Mouse (Mus musculus) intestine, embryonic 16.5 days (tissue): ENCODE measurements around the gene Spns2. TPM values are rescaled to one million over a fixed set of nuclear protein-coding genes. Genes with fewer than 3 reads are reported as not detected.
A peak's percentile ranks its signal among the peaks of the same experiment; 100 is the strongest.
"Not testable (repeated sequence)": the region's sequence is repeated elsewhere in the genome, so short reads cannot be mapped to it uniquely, and the experiment has no call there.

ENCODE experiments used
- ATAC-seq: fragments of 200-750 bp; cut with Nextera tagmentation; 2 replicates; pipeline ENCODE4 v1.8.0; 2017; ENCODE audit warnings: moderate TSS enrichment, moderate library complexity
- H3K27ac ChIP-seq: fragments of 300-500 bp; sonication (generic); 2 replicates; pipeline ENCODE4 v1.5.1; 2014; ENCODE audit warnings: mild to moderate bottlenecking, low read length
- H3K27me3 ChIP-seq: fragments of 300-500 bp; sonication (generic); replicated peaks from 2 replicates; pipeline ENCODE4 v1.6.1; 2014; ENCODE audit warnings: low read length, control low read depth, mixed read lengths; ENCODE audit not compliant: control insufficient read depth, insufficient read depth
- H3K36me3 ChIP-seq: fragments of 300-500 bp; sonication (generic); 2 replicates; pipeline ENCODE4 v1.6.1; 2014; ENCODE audit warnings: low read length, control low read depth; ENCODE audit not compliant: control insufficient read depth, insufficient read depth
- H3K4me1 ChIP-seq: fragments of 300-500 bp; sonication (generic); 2 replicates; pipeline ENCODE4 v1.6.1; 2014; ENCODE audit warnings: low read length, control low read depth, mixed read lengths; ENCODE audit not compliant: control insufficient read depth, insufficient read depth
- H3K4me2 ChIP-seq: fragments of 300-500 bp; sonication (generic); 2 replicates; pipeline ENCODE4 v1.6.1; 2014; ENCODE audit warnings: low read depth, low read length, control low read depth
- H3K4me3 ChIP-seq: fragments of 300-500 bp; sonication (generic); 2 replicates; pipeline ENCODE4 v1.5.1; 2014; ENCODE audit warnings: mild to moderate bottlenecking, low read length
- H3K9ac ChIP-seq: fragments of 300-500 bp; sonication (generic); 2 replicates; pipeline ENCODE4 v1.6.1; 2014; ENCODE audit warnings: low read depth, low read length
- H3K9me3 ChIP-seq: fragments of 300-500 bp; sonication (generic); 2 replicates; pipeline ENCODE4 v1.6.1; 2016; ENCODE audit warnings: low read length, control low read depth; ENCODE audit not compliant: control insufficient read depth
- WGBS: fragments of 180-500 bp; shearing (Covaris S2); extraction: QIAGEN DNeasy Blood & Tissue Kit; methylation state at CpG from one replicate; pipeline ENCODE4 v1.1.7; 2014; 5-methylcytosine and 5-hydroxymethylcytosine counted together
- polyA plus RNA-seq: library from polyadenylated mRNA; unstranded; fragments of >200 nt; fragmentation: Nextera tagmentation; extraction: Ambion mirVana; gene quantifications from 2 replicates; pipeline ENCODE4 v1.2.1, GENCODE M21; 2015

Gene Spns2
- polyA plus RNA-seq, 1 experiment from 2014 or later, result 5.9 TPM

DNA sequence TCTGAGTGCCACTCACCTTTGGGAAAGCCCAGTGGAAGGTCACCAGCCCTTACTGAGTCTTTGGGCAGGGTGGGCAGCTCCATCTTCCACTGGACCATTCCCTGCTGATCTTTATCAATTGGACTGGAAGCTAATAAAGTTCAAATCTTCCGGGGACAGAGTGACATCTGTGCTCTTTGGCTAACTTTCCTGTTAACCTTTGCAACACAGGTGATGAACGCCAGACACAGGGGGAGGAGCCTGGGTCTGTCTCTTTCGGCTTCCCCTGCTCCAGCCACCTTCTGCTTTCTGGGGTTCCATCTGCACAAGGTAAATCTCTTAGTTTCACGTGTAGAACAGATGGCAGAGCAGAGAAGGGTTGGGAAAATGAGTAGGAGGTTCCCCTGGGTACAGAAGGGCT lies 51.3 kb downstream of the Spns2 start:
- no peak for ATAC-seq
- Histone ChIP-seq H3K4me2 (no peak overlapping the region), H3K27ac (no peak overlapping the region), H3K9me3 (no peaks in the 10 kb centered on the region), H3K4me1 (peaks cover 27% of the 10 kb centered on the region), H3K4me3 (no peak overlapping the region), H3K9ac (no peak overlapping the region), H3K36me3 (0 out of 2 replicates have a peak, but pooled peaks cover 1% of the 10 kb centered on the region), H3K27me3 (no peaks in the 10 kb centered on the region)
- WGBS, result 61% methylated on average over 4 of the region's 4 CpGs

GRCm38 (mm10) chr11:72436756-72437650 lies 52.7 kb downstream of the Spns2 start:
- Histone ChIP-seq H3K9me3 (no peaks in the 10 kb centered on the region), H3K4me2 (peak overlapping the region; percentile 44; the same call in 1 of the 2 replicates), H3K9ac (peak overlapping the region; percentile 57), H3K27me3 (no peaks in the 10 kb centered on the region), H3K27ac (no peak overlapping the region), H3K4me3 (no peak overlapping the region; the same call in 1 of the 2 replicates), H3K4me1 (peaks cover 20% of the 10 kb centered on the region), H3K36me3 (no peaks in the 10 kb centered on the region)
- no peak for ATAC-seq
- WGBS, result 88% methylated on average over 16 of the region's 16 CpGs

- no peaks in the 10 kb centered on the region for H3K27me3 ChIP-seq
- ATAC-seq, result no peak
- H3K4me2 ChIP-seq, result peak overlapping the region; percentile 44
- no peaks in the 10 kb centered on the region for H3K36me3 ChIP-seq
- H3K4me1 ChIP-seq, result peaks cover 20% of the 10 kb centered on the region
- peak overlapping the region; percentile 41; the same call in 1 of the 2 replicates for H3K4me3 ChIP-seq
- WGBS, result 71% methylated on average over 5 of the region's 5 CpGs
- no peak overlapping the region for H3K27ac ChIP-seq
- H3K9me3 ChIP-seq, result no peaks in the 10 kb centered on the region
- H3K9ac ChIP-seq, result peak overlapping the region; percentile 57
Measured at GRCm38 (mm10) chr11:72436271-72436670, 53.4 kb downstream of the Spns2 start.

DNA sequence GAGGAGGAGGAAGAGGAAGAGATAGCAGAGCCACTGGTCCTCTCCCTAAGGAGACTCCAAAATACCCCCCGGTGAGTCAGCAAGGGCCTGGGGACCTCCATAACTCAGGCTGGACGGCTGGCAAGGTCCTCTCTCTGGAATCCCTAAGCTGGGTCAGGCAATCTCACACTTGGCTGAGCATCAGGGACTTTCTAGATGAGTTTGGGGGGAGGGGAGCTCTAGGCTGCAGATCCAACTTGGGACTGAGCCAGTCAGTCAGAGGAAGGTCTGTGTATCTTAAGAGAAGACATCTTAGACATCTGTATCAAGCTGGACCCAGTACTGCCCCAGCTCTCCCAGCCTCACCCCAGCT lies 54.0 kb downstream of the Spns2 start:
- Histone ChIP-seq H3K9me3 (no peaks in the 10 kb centered on the region), H3K4me3 (peak overlapping the region; percentile 41), H3K4me2 (peak overlapping the region; percentile 44), H3K27ac (peak overlapping the region; percentile 93), H3K36me3 (no peaks in the 10 kb centered on the region), H3K4me1 (peaks cover 20% of the 10 kb centered on the region), H3K27me3 (no peaks in the 10 kb centered on the region), H3K9ac (peak overlapping the region; percentile 57)
- peak; percentile 42 for ATAC-seq
- 51% methylated on average over 2 of the region's 2 CpGs for WGBS

DNA sequence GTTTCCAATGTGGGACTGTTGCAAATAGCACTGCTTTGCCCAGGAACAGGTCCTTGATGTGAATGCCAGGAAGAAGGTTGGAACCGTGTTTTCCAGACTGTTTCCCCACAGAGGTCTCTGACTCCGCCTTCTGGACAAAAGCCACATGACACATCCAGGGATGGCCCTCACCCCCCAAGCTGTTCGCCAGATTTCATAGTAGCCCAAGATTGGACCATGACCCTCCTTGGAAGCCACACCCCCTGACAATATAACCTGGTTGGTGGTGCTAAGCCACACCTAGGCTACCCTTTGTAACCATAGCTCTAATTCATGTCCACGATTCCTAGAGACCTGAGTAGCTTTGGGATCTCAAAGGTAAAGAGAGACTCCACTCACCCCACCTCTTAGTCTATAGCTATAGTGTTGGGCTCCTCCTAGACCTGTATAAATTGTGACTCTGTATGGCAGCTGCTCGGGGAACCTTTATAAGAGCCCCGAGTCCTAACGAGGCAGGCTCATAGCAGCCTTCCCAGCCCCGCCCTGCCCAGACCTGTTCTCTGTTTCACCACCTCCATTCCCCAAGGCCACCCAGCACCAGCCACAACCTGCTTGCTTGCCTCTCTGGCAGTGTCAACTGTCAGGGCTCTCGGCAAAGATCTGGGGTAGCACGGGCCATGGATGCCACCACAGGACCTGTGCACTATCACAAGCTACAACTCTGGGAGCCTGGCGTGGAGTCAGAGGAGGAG lies 54.6 kb downstream of the Spns2 start, which contains the start of gene Ggt6:
Gene Ggt6 (plus strand): TSS at position 564 of the 731 bp plus-strand sequence.
- Histone ChIP-seq H3K9me3 (no peaks in the 10 kb centered on the region), H3K4me3 (peak within 1 kb of the TSS; percentile 41), H3K4me1 (peaks cover 20% of the 10 kb centered on the region), H3K27me3 (no peaks in the 10 kb centered on the region), H3K4me2 (peak within 1 kb of the TSS; percentile 44), H3K36me3 (no peaks in the 10 kb centered on the region), H3K27ac (peak within 1 kb of the TSS; percentile 93), H3K9ac (peak within 1 kb of the TSS; percentile 57)
- WGBS, result 48% methylated on average over 11 of the region's 11 CpGs
- peak; percentile 94 for ATAC-seq

GRCm38 (mm10) chr11:72430311-72431068 lies 59.2 kb downstream of the Spns2 start:
- H3K27ac ChIP-seq, ATAC-seq, H3K4me3 ChIP-seq, H3K9ac ChIP-seq, H3K4me2 ChIP-seq, H3K27me3 ChIP-seq, H3K4me1 ChIP-seq, H3K9me3 ChIP-seq, H3K36me3 ChIP-seq: not testable (repeated sequence)
- 69% methylated on average over 9 of the region's 9 CpGs for WGBS

DNA sequence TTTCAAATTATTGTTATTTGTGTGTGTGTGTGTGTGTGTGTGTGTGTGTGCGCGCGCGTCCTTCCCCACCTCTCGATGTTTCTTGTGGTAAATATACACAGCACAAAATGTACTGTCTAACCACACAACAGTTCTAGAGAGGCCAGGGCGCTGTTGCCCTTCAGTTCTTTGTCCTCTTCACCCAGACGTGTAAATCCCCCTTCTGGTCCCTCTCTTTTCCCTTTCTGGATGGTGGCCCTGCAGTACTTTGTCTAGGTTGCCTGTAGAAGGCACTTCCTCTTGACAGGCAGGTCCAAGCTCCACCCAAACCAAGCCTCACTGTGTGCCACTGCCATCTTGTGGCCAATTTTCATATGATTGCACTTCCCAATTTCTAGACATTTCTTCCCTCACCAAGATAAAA lies 60.4 kb downstream of the Spns2 start:
- Histone ChIP-seq H3K4me1 (no peaks in the 10 kb centered on the region), H3K36me3 (no peaks in the 10 kb centered on the region), H3K9ac (no peak overlapping the region), H3K27me3 (no peaks in the 10 kb centered on the region), H3K4me2 (peak overlapping the region; percentile 32; the same call in 1 of the 2 replicates), H3K4me3 (no peak overlapping the region), H3K9me3 (no peaks in the 10 kb centered on the region), H3K27ac (no peak overlapping the region)
- ATAC-seq, result peak; percentile 69
- WGBS, result 54% methylated on average over 7 of the region's 7 CpGs

DNA sequence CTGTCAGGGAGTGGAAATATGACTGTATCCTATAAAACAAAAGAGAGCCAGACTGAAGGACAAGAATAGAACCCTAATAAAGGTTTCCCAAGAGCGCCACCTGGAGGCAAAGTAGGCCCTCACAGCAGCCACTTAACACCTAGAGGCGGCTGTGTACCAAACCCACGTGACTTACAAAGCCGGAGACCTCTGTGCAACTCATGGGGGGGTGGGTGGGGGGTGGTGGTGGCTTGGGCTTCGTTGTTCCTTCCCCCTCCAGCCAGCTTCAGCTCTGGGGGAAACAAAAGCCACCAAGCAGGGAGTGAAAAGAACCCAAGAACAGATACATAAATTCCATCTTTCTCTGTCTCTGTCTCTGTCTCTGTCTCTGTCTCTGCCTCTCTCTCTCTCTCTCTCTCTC lies 61.0 kb downstream of the Spns2 start:
- Histone ChIP-seq H3K9ac (no peak overlapping the region), H3K4me1 (no peaks in the 10 kb centered on the region), H3K36me3 (no peaks in the 10 kb centered on the region), H3K27ac (no peak overlapping the region), H3K4me2 (no peak overlapping the region), H3K4me3 (no peak overlapping the region), H3K9me3 (no peaks in the 10 kb centered on the region), H3K27me3 (no peaks in the 10 kb centered on the region)
- 3% methylated on average over 5 of the region's 5 CpGs for WGBS
- ATAC-seq, result peak; percentile 80

GRCm38 (mm10) chr11:72426884-72427283 lies 62.8 kb downstream of the Spns2 start:
- no peak for ATAC-seq

More at GRCm38 (mm10) chr11:72426884-72427283, 62.8 kb downstream of the Spns2 start:
- Histone ChIP-seq H3K4me1 (no peaks in the 10 kb centered on the region), H3K9me3 (no peaks in the 10 kb centered on the region), H3K4me3 (no peak overlapping the region), H3K4me2 (no peak overlapping the region), H3K27me3 (no peaks in the 10 kb centered on the region), H3K27ac (no peak overlapping the region), H3K36me3 (no peaks in the 10 kb centered on the region), H3K9ac (no peak overlapping the region)
